Mouse (Mus musculus) erythroblast, adult 5-6 weeks (primary cell): Measurements from ENCODE around the gene Zfp146. TPM values are rescaled to one million over a fixed set of nuclear protein-coding genes. Genes with fewer than 3 reads are reported as not detected.
"Not testable (repeated sequence)": the region's sequence is repeated elsewhere in the genome, so short reads cannot be mapped to it uniquely, and the experiment has no call there.

Experiments used
- ATAC-seq: replicated peaks from 2 replicates; pipeline ENCODE4 v1.8.0; 2016; ENCODE audit warnings: moderate number of reproducible peaks, mild to moderate bottlenecking, moderate TSS enrichment, inconsistent platforms; ENCODE audit not compliant: poor library complexity, low FRiP score, severe bottlenecking
- total RNA-seq, 2 experiments: library from RNA; stranded (forward) in 1 of 2; stranded (reverse) in 1 of 2; fragments of 150-400 nt in 1 of 2; fragments of 200-764, 138-1000 nt in 1 of 2; gene quantifications; 2 replicates each; pipeline versions ENCODE4 v1.2.3 to v1.2.4; 2015 to 2017; ENCODE audit warnings: low replicate concordance in 2 of 2

Zfp146 gene
- total RNA-seq, 2 experiments from 2014 or later = 30.3 to 34.4 TPM

- ATAC-seq = peak; percentile 85
Observed at GRCm38 (mm10) chr7:30193581-30194100, 24.1 kb upstream of the Zfp146 start.

- ATAC-seq = no peak
Observed at GRCm38 (mm10) chr7:30193013-30193412, 23.5 kb upstream of the Zfp146 start.

GRCm38 (mm10) chr7:30192088-30192487 is 22.5 kb upstream of the Zfp146 start:
- no peak for ATAC-seq

GRCm38 (mm10) chr7:30189116-30189491 is 19.6 kb upstream of the Zfp146 start:
- no peak for ATAC-seq

DNA sequence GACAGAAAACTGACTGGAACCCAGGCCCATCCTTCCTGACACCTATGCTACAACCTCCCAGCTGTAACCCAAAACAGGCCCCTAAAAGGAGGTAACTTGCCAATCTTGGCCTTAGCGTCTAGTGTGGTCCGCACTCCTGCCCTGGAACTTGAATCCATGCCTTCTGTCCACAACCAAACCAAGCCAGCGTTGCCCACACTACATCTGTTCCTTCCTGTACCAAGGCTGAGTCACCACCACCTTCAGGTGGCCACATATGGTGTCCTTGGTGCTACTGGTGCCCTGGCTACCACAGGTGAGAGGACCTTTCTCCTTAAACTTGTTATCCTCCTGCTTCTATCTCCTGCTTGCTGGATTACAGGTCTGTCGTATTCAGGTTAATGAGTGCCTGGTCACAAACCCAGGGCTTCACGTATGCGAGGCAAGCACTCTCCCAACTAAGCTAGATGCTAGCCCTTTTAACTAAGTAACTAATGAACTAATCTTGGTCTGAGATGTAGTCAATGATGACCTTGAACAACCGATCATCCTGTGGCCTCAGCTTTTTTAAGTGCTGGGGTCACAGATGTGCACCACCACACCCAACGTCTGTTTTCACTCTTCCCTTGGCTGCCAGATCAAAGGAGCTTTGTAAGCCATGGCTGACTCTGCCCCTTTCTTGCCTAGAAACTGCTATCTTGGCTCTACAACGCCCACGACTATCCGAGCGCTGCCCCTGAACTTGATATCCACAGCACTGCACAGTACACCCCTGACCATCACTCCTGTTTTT is 19.0 kb upstream of the Zfp146 start:
- no peak for ATAC-seq

DNA sequence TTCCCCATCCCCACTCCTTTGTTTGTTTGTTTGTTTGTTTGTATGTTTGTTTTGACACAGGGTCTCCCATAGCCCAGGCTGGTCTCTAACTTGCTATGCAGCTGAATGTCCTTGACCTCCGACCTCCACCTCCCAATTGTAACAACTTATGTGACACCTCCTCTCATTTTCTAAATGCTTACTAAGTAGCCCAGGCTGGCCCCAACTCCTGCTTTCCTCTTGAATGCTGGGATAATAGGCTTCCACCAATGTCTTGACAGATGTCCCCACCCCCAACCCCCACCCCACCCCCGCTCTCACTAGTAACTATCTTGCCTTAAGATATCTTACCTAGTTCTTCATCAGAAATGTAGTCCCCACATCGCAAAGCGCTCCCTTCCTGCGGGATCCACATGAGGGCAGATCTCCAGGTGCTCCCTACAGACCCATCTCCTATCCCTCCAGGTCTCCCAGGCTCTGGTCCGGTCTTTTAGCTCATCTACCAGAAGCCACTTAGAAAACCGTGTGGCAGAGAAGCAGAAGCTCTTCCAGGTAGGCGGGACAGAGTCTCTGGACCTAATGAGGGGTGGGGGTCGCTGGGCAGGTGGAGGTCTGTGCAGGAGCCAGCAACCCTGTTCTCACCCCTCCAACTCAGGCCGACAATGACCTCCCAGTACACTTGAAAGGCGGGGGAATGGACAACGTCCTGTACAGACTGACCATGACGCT is 15.2 kb upstream of the Zfp146 start:
- no peak for ATAC-seq

DNA sequence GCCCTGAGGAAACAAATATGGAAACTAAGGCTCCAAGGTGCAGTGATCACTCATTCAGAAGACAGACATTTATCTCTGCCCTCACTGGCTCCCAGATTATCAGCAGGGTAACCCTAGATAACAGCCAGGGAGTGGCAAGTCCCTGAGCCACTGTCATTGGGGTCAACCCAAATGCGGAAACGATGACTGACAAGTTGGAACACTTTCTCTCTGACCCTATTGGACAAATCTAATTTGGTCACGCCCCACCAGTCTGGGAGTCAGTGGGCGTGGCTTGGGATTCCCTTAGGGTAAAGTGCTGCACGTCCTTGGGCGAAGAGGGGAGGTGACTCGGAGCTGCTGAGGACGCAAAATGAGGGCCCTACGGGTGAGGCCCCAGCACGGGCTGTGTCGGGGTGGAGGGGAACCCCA is 14.3 kb upstream of the Zfp146 start, which contains the start of gene Cox7a1:
Gene Cox7a1, plus strand, starts transcription at position 266 of the 411 bp plus-strand sequence.
- peak; percentile 89 for ATAC-seq

DNA sequence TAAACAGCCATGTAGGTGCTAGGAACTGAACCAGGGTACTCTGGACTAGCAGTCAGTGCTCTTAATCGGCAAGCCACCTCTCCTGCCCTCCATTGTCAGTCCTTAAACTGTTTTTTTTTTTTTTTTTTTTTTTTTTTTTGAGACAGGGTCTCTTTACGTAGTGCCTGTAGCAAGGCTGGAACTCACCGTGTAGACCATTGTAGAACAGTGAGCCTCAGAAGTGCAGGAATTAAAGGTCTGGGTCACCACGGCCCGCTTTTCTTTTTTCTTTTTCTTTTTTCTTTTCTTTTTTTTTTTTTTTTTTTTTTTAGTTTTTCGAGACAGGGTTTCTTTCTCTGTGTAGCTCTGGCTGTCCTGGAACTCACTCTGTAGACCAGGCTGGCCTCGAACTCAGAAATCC is 13.6 kb upstream of the Zfp146 start:
- ATAC-seq = not testable (repeated sequence)

- not testable (repeated sequence) for ATAC-seq
Observed at GRCm38 (mm10) chr7:30181929-30182328, 12.4 kb upstream of the Zfp146 start.

DNA sequence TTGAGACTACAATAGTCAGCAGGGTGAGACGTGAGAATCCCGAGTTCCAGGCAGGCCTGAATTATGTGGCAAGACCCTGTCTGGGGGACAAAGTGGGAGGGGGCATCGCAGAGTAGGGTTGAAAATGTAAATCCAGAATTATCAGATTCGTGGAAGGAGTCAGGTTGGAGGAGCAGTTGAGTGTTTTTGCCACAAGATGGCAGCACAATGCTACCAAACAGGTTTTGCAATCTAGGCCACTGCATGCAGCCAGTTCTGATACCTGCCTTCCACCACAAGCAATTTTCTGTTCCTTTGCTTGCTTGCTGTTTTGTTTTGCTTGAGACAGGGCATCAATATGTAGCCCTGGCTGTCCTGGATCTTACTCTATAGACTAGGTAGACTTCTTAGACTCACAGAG is 11.8 kb upstream of the Zfp146 start:
- ATAC-seq = peak; percentile 80

DNA sequence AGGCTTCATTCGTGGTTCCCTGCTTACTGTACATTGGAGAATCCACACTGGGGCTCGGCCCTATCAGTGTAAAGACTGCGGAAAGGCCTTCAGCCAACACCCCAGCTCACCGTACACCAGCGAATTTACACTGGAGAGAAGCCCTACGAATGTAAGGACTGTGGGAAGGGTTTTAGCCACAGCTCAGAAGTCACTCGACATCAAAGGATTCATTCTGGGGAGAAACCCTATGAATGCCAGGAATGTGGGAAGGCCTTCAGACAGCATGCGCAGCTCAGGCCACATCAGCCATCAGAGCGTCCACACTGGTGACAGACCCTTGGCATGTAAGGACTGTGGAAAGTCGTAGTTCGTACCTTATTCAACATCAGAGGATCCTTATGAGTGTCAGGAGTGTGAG is 8.7 kb upstream of the Zfp146 start:
- ATAC-seq = no peak

- ATAC-seq = no peak
Observed at GRCm38 (mm10) chr7:30176474-30176873, 6.9 kb upstream of the Zfp146 start.

GRCm38 (mm10) chr7:30170283-30170951 is 867 bp upstream of the Zfp146 start:
- peak; percentile 23 for ATAC-seq

GRCm38 (mm10) chr7:30168914-30169582 is 502 bp downstream of the Zfp146 start:
- ATAC-seq = peak; percentile 54

GRCm38 (mm10) chr7:30164745-30165144 is 4.8 kb downstream of the Zfp146 start:
- no peak for ATAC-seq

- no peak for ATAC-seq
Observed at GRCm38 (mm10) chr7:30163113-30163512, 6.4 kb downstream of the Zfp146 start.

- ATAC-seq = no peak
Observed at GRCm38 (mm10) chr7:30155507-30155906, 14.0 kb downstream of the Zfp146 start.

DNA sequence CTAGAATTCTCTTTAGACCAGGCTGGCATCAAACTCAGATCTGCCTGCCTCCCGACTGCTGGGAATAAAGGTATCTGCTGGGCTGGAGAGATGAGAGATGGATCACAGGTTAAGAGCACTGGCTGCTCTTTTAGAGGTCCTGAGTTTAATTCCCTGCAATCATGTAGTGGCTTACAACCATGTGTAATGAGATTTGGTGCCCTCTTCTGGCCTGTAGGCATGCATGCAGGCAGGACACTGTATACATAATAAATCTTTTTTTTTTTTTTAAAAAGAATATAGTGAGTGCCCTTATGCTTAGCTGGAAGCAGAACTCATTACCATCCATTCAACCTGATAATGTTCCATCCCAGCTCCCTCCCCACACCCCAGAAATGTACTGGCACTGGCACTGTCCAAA is 15.5 kb downstream of the Zfp146 start:
- no peak for ATAC-seq

GRCm38 (mm10) chr7:30147011-30147410 is 22.5 kb downstream of the Zfp146 start:
- no peak for ATAC-seq
